Mouse (Mus musculus): ENCODE results near the gene Ccdc62.

DNA sequence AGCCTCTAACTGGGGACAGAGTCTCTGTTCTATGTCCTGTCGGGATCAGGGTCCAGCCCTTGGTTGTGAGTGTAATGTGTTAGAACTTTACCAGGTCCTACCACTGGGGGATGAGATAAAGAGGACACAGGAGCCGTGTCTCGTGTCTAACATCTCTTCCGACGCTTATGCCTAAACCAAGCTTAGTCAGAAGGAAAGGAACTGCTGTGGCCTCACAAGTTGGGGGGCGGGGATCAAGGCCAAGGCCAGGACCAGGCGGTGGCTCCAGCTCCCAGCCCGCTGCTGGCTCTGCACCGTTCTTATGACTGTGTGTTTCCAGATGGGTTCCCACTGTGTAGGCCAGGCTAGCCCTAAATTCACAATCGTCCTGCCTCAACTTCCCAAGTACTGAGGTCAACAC lies 82.4 kb downstream of the Ccdc62 start:
- TF ChIP-seq CTCF (IDR thresholded peaks at IDR 0.05; ENCODE audit: control insufficient read depth, insufficient read depth, low read length) (no peak), POLR2A (IDR thresholded peaks at IDR 0.05; ENCODE audit: borderline replicate concordance, control insufficient read depth, low read depth, low read length) (no peak)
